8 mouse cellular contexts compared by ENCODE assay signal in genomic region chr3:76074060-76074707, GRCm38 (mm10). TPM values are rescaled to one million over a fixed set of nuclear protein-coding genes. Genes with fewer than 3 reads are reported as not detected.
DNase-seq lines count a peak whose midpoint lies in the region; ATAC-seq lines count a peak whose summit lies in the region.

Gene Fstl5, plus strand, starts transcription at chr3:76074270.

- under 1% methylated on average over 28 of the region's 28 CpGs for WGBS in heart, embryonic 16.5 days
- WGBS in liver, embryonic 12.5 days (ENCODE audit: insufficient replicate concordance): 2% methylated on average over 28 of the region's 28 CpGs

- no peaks in the 10 kb centered on the region for H3K36me3 ChIP-seq in heart, embryonic 16.5 days (ENCODE audit: control insufficient read depth, insufficient read depth)
- no peaks in the 10 kb centered on the region for H3K36me3 ChIP-seq in liver, embryonic 12.5 days

- H3K9ac ChIP-seq in heart, embryonic 16.5 days (ENCODE audit: low read length): no peak within 1 kb of the TSS
- H3K9ac ChIP-seq in liver, embryonic 12.5 days: no peak within 1 kb of the TSS

- H3K4me1 ChIP-seq in heart, embryonic 16.5 days (ENCODE audit: control insufficient read depth, insufficient read depth, low read length): no peaks in the 10 kb centered on the region
- H3K4me1 ChIP-seq in liver, embryonic 12.5 days: 0 out of 2 replicates have a peak, but pooled peaks cover 4% of the 10 kb centered on the region

- ATAC-seq in heart, embryonic 16.5 days (replicated peaks; ENCODE audit: extremely low read depth, insufficient read depth, low FRiP score): peak; percentile 28; the same call in 1 of the 2 replicates
- no peak; the same call in 1 of the 2 replicates for ATAC-seq in liver, embryonic 12.5 days

- peak within 1 kb of the TSS; percentile 39 for H3K4me3 ChIP-seq in heart, embryonic 16.5 days (ENCODE audit: low read length)
- H3K4me3 ChIP-seq in liver, embryonic 12.5 days: peak within 1 kb of the TSS; percentile 17; the same call in 1 of the 2 replicates

- no peaks in the 10 kb centered on the region for H3K27me3 ChIP-seq in heart, embryonic 16.5 days (ENCODE audit: control insufficient read depth, insufficient read depth, low read length)
- H3K27me3 ChIP-seq in liver, embryonic 12.5 days (replicated peaks): no peaks in the 10 kb centered on the region

- H3K9me3 ChIP-seq in heart, embryonic 16.5 days (replicated peaks; ENCODE audit: control insufficient read depth, low read length): no peaks in the 10 kb centered on the region
- no peaks in the 10 kb centered on the region for H3K9me3 ChIP-seq in liver, embryonic 12.5 days (replicated peaks)

- peak; percentile 31 for DNase-seq in A20 (ENCODE audit: low read depth, low spot score)
- peak; percentile 55 for DNase-seq in adrenal gland, adult 2 months
- DNase-seq in embryo, embryonic 11.5 days (ENCODE audit: low read depth, low spot score): peak; percentile 81
- DNase-seq in kidney, postnatal 36 days: peak; percentile 19 to 74
- peak; percentile 17 for DNase-seq in ovary, postnatal 10 days (ENCODE audit: low spot score)
- peak; percentile 51 for DNase-seq in thymus, postnatal 4 days

- H3K27ac ChIP-seq in heart, embryonic 16.5 days (ENCODE audit: low read length): no peak within 1 kb of the TSS
- H3K27ac ChIP-seq in liver, embryonic 12.5 days: no peak within 1 kb of the TSS

- peak within 1 kb of the TSS; percentile 57 for H3K4me2 ChIP-seq in heart, embryonic 16.5 days (ENCODE audit: low read depth, low read length)
- H3K4me2 ChIP-seq in liver, embryonic 12.5 days: peak within 1 kb of the TSS; percentile 48

RNA-seq across cellular contexts. Expression of gene Fstl5, which starts in this region (rescaled TPM):
- 1 to 10 TPM; 4.0 to 6.4 TPM for total RNA-seq in adrenal gland, adult 2 months (2021)
- polyA plus RNA-seq in adrenal gland, adult 2 months (2012; rRNA removed): 0.47 and 0.67 TPM in 2 replicates
- polyA plus RNA-seq in heart, embryonic 16.5 days (2015; fragmentation: Nextera tagmentation; extraction: Ambion mirVana): 0.05 TPM in 1 of 2 replicates, not detected in the other
- not detected in 2 replicates for polyA plus RNA-seq in liver, embryonic 12.5 days (2016; fragmentation: Nextera tagmentation; extraction: Ambion mirVana)

Comparison
In these comparisons a context has a peak if more than half of its experiments do, and no peak if none do; other contexts are left out.
1. Peak in ATAC-seq, H3K4me3 ChIP-seq and H3K4me2 ChIP-seq in heart, embryonic 16.5 days; RNA of the gene not detected or under 1 TPM.
2. DNase-seq: peak in every context shown above with its lines; median percentile 81 in embryo, embryonic 11.5 days; 55 in adrenal gland, adult 2 months; 51 in thymus, postnatal 4 days; 46 in kidney, postnatal 36 days; 31 in A20; 17 in ovary, postnatal 10 days.